ENCODE assay signal across 9 mouse cellular contexts in genomic region chr4:118108779-118109178, GRCm38 (mm10). TPM values are rescaled to one million over a fixed set of nuclear protein-coding genes. Genes with fewer than 3 reads are reported as not detected.
A peak's percentile ranks its signal among the peaks of the same experiment; 100 is the strongest.
DNase-seq lines count a peak whose midpoint lies in the region; ATAC-seq lines count a peak whose summit lies in the region.
"Had no signal": no experiment of that assay in that cellular context is flagged by ENCODE, and none has a peak within 500 bp of the region (broad histone marks: within the 10 kb centered on the region; RNA-seq: fewer than 3 reads in every experiment).

No protein-coding gene starts in this region.

- 51% methylated on average over 7 of the region's 7 CpGs for WGBS in heart, embryonic 16.5 days
- 46% methylated on average over 7 of the region's 7 CpGs for WGBS in liver, embryonic 13.5 days (ENCODE audit: insufficient replicate concordance)
- 84% methylated on average over 7 of the region's 7 CpGs for whole genome bisulfite sequencing in forebrain, embryonic 14.5 days

- no peak overlapping the region for H3K4me3 ChIP-seq in heart, embryonic 16.5 days (ENCODE audit: low read length)
- H3K4me3 ChIP-seq in liver, embryonic 13.5 days (replicated peaks) = no peak overlapping the region
- H3K4me3 ChIP-seq in forebrain, embryonic 14.5 days (ENCODE audit: low read depth, low read length) = no peak overlapping the region

- peak overlapping the region; percentile 11; the same call in 1 of the 2 replicates for H3K4me2 ChIP-seq in heart, embryonic 16.5 days (ENCODE audit: low read depth, low read length)
- peak overlapping the region; percentile 46 for H3K4me2 ChIP-seq in liver, embryonic 13.5 days
- no peak overlapping the region for H3K4me2 ChIP-seq in forebrain, embryonic 14.5 days (ENCODE audit: low read length)

- peak overlapping the region; percentile 75 for H3K27ac ChIP-seq in heart, embryonic 16.5 days (ENCODE audit: low read length)
- H3K27ac ChIP-seq in liver, embryonic 13.5 days = peak overlapping the region; percentile 70
- H3K27ac ChIP-seq in forebrain, embryonic 14.5 days (ENCODE audit: low read depth, low read length) = no peak overlapping the region

- peak; percentile 37 for DNase-seq in spleen, adult 12 weeks (ENCODE audit: low spot score)
- DNase-seq in spleen, adult 18-20 months = no peak
- DNase-seq in liver, embryonic 13.5 days = peak; percentile 18
- DNase-seq in yolk sac, embryonic 10.5 days (ENCODE audit: low spot score) = peak; percentile 19
- no peak for DNase-seq in left cerebral cortex, adult 8-10 months (ENCODE audit: low spot score in 2 of 2)
- DNase-seq in forebrain, embryonic 14.5 days (ENCODE audit: low spot score) = no peak
- DNase-seq: adrenal gland, adult 2 months; cerebellum, adult 9-11 months had no signal

- no peak for ATAC-seq in heart, embryonic 16.5 days (replicated peaks; ENCODE audit: extremely low read depth, insufficient read depth, low FRiP score)
- peak; percentile 50 for ATAC-seq in liver, embryonic 13.5 days (ENCODE audit: low read depth)
- ATAC-seq in forebrain, embryonic 14.5 days = no peak

- no peak overlapping the region for H3K9ac ChIP-seq in heart, embryonic 16.5 days (ENCODE audit: low read length)
- H3K9ac ChIP-seq in liver, embryonic 13.5 days = peak overlapping the region; percentile 49; the same call in 1 of the 2 replicates
- no peak overlapping the region for H3K9ac ChIP-seq in forebrain, embryonic 14.5 days (ENCODE audit: low read length)

- peaks cover 6% of the 10 kb centered on the region; the same call in 1 of the 2 replicates for H3K36me3 ChIP-seq in heart, embryonic 16.5 days (ENCODE audit: control insufficient read depth, insufficient read depth)
- H3K36me3 ChIP-seq in liver, embryonic 13.5 days = peaks cover 5% of the 10 kb centered on the region; the same call in 1 of the 2 replicates
- no peaks in the 10 kb centered on the region for H3K36me3 ChIP-seq in forebrain, embryonic 14.5 days (ENCODE audit: control insufficient read depth, insufficient read depth, low read length)

- peaks cover 19% of the 10 kb centered on the region for H3K4me1 ChIP-seq in heart, embryonic 16.5 days (ENCODE audit: control insufficient read depth, insufficient read depth, low read length)
- H3K4me1 ChIP-seq in liver, embryonic 13.5 days (replicated peaks) = peaks cover 39% of the 10 kb centered on the region
- no peaks in the 10 kb centered on the region for H3K4me1 ChIP-seq in forebrain, embryonic 14.5 days (ENCODE audit: control insufficient read depth, insufficient read depth, low read length)

- H3K27me3 ChIP-seq in heart, embryonic 16.5 days (ENCODE audit: control insufficient read depth, insufficient read depth, low read length) = no peaks in the 10 kb centered on the region
- no peaks in the 10 kb centered on the region for H3K27me3 ChIP-seq in liver, embryonic 13.5 days
- H3K27me3 ChIP-seq in forebrain, embryonic 14.5 days (replicated peaks; ENCODE audit: control insufficient read depth, insufficient read depth, low read length) = no peaks in the 10 kb centered on the region

- no peaks in the 10 kb centered on the region for H3K9me3 ChIP-seq in heart, embryonic 16.5 days (replicated peaks; ENCODE audit: control insufficient read depth, low read length)
- H3K9me3 ChIP-seq in liver, embryonic 13.5 days (replicated peaks) = no peaks in the 10 kb centered on the region; the same call in 1 of the 2 replicates
- H3K9me3 ChIP-seq in forebrain, embryonic 14.5 days (replicated peaks; ENCODE audit: control insufficient read depth, low read length) = no peaks in the 10 kb centered on the region

RNA-seq across cellular contexts. Expression of gene St3gal3, which starts 25.9 kb away (rescaled TPM):
- 7.8 and 8.9 TPM in 2 replicates for polyA plus RNA-seq in heart, embryonic 16.5 days (2015; fragmentation: Nextera tagmentation; extraction: Ambion mirVana)
- 1.6 TPM in 2 replicates for polyA plus RNA-seq in liver, embryonic 13.5 days (2015; fragmentation: Nextera tagmentation; extraction: Ambion mirVana)
- total RNA-seq in left cerebral cortex, adult 8-10 months (2022) = 10 to 100 TPM; 42.0 to 46.8 (median 44.5) TPM
- 10.0 and 11.3 TPM in 2 replicates for polyA plus RNA-seq in forebrain, embryonic 14.5 days (2014; fragmentation: Nextera tagmentation; extraction: Ambion mirVana)

Comparison
In these comparisons a context has a peak if more than half of its experiments do, and no peak if none do; other contexts are left out.
1. DNase-seq: peak in spleen, adult 12 weeks (single experiment), liver, embryonic 13.5 days (single experiment) and yolk sac, embryonic 10.5 days (single experiment); none in spleen, adult 18-20 months (0 of 2), left cerebral cortex, adult 8-10 months (0 of 2) and forebrain, embryonic 14.5 days (single experiment).